Mouse (Mus musculus): ENCODE measurements around the gene Mipol1. TPM values are rescaled to one million over a fixed set of nuclear protein-coding genes. Genes with fewer than 3 reads are reported as not detected.

The Mipol1 gene
- total RNA-seq, 2 experiments from 2014 or later = 10.3 to 13.3 TPM

GRCm38 (mm10) chr12:57528335-57528734 is 298.1 kb downstream of the Mipol1 start:
- DNase-seq = no peak

DNA sequence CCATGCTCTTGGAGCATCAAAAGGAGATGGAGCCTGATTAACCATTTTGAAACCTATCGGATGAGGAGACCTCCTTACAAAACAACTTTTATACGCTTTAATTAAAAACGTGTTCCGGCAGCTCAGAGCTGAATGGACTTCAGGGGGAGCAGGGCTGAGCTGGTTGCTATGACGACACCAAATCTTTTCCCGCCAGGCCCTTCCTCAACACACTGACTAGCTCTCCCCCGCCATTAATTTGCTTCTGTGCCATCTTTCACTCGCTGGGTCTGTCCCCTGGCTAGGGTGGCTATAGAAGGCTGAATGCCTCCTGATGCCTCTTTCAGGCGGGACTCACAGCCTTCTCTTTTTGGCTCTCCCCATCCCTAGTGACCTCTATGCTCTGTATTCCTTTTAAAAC is 300.2 kb downstream of the Mipol1 start:
- DNase-seq = no peak

- DNase-seq = no peak
These were observed 304.3 kb downstream of the Mipol1 start for GRCm38 (mm10) chr12:57534517-57534878.

- DNase-seq = no peak
These were observed 304.8 kb downstream of the Mipol1 start for GRCm38 (mm10) chr12:57534879-57535611.

DNA sequence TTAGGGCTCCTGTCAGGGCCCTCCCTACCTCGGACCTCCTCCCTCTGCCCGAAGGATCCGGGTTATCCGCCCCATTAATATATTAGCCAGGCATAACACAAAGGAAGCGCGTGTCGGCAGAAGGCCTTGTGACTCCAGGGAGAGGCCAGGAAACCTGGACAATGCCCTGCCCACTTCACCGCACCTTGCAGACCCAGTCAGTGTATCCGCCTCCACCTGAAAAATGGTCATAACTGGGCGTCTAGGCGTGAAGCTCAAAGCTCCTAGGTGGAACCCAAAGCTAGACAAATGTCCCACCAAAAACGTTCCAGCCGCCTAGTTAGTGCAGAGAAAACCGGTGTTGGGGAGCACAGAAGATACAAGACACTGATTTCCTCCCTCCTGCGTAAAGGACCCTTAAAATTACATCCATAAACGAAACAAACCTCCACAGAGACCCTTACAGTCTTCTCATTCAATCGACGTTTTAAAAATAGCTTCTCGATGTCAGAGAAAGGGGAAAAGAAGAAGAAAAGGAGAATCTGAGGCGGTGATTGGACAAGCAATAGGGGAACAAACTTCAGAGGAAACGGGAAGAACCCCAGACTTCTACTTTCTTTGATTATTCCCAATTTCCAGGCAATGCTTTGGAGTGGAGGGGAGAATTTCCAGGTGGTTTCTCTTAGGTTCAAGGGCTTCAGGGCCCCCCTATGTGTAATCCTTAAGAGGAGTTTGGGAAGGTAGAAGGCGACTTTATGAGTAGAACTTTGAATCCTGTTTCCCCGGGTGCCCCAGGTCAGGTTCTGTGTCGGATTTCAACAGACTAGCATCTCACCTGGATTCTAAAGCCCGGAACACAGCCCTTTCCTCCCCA is 306.1 kb downstream of the Mipol1 start:
- no peak for DNase-seq

- no peak for DNase-seq
These were observed 306.9 kb downstream of the Mipol1 start for GRCm38 (mm10) chr12:57536909-57537670.

- no peak for DNase-seq
These were observed 307.8 kb downstream of the Mipol1 start for GRCm38 (mm10) chr12:57537791-57538587.

DNA sequence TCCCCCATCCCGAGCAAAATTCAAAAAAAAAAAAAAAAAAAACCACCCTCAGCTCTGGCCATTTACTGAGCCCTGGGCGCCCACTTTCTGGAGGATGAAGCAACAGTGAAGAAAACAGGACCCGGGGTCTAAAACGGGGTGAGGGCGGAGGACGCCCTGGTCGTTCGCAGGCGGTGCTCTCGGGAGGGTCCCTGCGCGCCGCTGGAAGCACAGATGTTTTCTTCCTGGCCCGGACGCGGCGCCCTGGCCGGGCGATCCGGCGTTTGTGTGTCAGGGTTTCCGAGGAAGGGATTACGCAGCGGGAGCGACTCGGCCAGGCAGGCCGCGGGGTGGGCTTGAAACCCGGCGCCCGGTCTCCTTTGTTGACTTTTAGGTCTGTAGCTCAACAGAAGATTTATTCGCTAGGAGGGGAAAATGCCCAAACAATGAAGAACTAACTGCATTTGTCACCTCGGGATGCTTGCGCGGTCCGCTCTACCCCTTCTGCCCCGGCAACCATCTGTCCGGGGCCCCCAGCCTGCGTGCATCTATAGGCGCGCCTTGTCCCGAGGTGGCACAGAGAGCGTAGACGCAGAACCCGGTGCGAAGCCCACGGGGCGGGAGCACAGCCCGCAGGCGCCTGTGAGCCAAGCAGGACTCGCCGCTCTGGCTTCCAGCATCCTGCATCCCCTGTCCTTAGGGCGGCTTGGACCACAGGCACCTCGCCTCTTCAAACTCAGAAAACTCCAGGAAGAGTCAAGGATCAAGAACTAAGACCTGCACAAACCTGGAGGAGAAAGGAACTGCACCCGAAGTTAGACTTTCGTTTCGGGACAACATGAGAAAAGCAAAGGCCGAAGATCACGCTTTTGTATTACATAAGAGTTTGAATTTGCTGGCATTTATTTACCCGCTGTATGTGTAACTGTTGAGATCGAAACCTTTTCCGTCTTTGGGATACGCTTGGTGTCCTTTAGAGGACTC is 308.6 kb downstream of the Mipol1 start:
- DNase-seq = no peak

- DNase-seq = no peak
These were observed 309.3 kb downstream of the Mipol1 start for GRCm38 (mm10) chr12:57539551-57539985.

- no peak for DNase-seq
These were observed 310.9 kb downstream of the Mipol1 start for GRCm38 (mm10) chr12:57541118-57541517.

- DNase-seq = no peak
These were observed 311.9 kb downstream of the Mipol1 start for GRCm38 (mm10) chr12:57541931-57542745.

DNA sequence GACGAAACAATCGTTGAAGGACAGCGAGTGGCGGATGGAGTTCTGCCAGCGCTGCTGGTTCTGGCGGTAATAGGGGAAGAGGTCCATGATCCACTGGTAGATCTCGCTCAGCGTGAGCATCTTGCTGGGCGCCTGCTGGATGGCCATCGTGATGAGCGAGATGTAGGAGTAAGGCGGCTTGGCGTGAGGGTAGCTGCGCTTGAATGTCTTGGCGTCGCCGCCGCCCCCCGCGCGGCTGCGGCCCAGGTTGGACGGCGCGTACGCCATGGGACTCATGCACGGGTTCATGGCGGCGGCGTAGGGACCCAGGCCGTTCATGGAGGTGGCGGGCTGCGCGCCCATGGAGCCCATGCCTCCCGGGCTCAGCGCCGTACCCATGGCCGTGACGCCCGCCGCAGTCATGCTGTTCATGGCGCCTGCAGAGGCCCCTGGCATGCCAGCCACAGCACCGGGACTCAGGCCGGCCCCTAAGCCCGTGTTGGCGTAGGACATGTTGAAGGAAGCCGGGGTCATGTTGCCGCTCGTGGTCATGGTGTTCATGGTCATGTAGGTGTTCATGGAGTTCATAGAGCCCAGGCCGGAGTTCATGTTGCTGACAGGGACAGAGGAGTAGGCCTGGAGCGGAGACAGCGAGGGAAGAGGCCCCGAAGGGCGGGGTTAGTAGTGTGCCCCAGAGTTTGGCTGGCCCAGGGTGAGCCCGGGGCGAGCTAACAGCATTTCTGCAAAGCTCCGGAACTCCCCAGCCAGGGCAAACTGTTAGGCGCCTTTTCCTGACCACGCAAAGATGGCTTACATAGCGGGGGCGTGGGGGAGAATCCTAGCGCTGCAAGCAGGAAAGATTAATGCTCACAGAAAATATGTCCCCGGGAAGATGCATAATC is 312.8 kb downstream of the Mipol1 start:
- no peak for DNase-seq

DNA sequence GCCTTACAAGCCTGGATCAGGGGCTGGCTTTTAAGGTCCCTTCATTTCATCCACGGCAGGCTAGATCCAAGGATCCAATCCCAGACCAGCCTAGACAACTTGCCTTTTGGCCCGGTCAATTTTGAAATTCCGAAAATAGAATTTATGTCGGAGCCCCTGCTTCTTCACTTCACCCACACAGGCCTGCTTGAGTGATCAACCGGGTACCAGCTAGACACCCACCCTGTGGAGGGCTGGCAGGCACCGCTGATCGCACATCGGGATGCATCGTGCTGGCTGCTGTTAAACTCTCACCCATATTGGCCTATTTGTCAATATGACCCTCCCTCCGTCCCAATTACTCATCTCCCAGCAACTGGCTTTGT is 313.4 kb downstream of the Mipol1 start:
- DNase-seq = no peak

DNA sequence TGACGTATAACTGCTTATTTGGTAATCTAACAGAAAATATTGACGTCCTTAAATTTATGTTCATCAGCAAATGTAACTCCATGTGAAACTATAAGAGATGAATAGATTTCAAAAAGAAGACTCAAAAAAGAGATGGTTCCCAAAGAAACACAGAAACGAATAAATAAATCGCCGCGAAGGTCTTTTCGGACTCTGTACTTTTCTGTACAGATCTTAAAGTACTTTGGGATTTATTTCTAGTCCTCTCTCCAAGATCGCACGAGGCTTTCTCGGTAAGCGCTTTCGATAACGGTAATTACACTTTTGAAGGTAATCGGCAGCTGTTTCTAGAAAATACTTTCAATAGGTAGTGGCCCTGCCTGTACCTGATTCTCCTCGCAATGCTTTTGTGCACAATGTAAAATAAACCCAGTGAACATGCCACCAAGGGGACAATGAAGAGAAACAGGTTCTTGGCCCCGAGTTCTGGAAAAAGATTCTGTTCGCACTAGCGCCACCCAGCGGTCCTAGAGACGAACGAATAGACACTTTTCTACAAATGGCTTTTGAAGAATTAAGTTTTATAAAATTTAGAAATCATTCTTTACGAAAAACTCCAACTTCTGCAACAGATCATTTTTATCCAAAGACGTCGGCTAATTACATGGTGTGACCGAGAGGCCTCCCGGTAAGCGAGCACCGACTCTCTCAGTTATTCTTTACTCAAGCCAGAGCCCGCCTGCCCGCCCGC is 314.6 kb downstream of the Mipol1 start:
- peak; percentile 60 to 66 for DNase-seq

DNA sequence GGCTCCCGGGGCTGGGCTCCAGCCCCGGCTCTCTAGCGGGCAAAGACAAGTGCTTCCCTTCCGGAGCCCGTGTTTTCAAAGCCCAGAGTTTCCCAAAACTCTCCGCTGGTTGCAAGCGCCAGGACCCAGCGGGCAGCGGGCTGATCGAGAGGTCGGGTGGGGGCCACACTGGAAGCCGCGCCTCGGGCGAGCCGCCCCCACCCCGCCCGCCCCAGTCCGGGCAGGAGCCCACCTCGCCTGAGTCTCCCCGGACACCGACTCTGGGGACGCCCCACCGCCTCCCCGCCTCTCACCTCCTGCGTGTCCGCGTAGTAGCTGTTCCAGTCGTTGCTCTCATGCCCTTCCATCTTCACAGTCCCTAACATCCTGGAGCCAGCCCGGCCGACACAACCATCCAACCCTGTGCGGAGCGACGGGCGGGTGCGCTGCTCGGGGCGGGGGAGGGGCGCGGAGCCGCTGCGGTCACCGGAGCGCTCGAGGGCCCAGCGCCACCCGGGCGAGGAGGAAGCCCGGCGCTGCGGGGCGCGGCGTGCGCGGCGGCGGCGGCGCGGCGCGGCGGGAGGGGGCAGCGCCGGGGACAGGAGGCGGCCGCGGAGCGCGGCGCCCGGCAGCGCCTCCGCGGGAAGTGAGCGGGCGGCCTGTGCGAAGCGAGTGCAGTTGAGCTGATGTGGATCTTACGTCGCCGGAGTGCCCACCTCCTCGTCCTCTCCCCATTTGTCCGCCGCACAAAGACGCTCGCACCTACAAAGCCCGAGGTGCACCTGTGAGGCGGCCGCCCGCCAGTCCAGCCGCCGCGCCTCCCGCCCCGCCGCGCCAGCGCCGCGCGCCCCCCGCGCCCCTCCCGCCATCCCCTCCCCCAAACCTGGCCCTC is 315.4 kb downstream of the Mipol1 start:
- peak in 1 of 2 experiments; percentile 39 for DNase-seq

Data from adrenal gland, postnatal 36 days (tissue).